Mouse (Mus musculus): Measurements from ENCODE around the gene Tob2. TPM values are rescaled to one million over a fixed set of nuclear protein-coding genes. Genes with fewer than 3 reads are reported as not detected.

Gene Tob2
- polyA plus RNA-seq, 2 experiments = 5.1 to 5.6 TPM

- Histone ChIP-seq H3K4me1 (replicated peaks; ENCODE audit: control insufficient read depth in 2 of 2, insufficient read depth in 2 of 2, low read length in 1 of 2) (peaks cover 5 to 7% of the 10 kb centered on the region in 2 experiments), H3K27me3 (ENCODE audit: control insufficient read depth, insufficient read depth, low read length) (no peaks in the 10 kb centered on the region), H3K27ac (no peak overlapping the region), H3K36me3 (replicated peaks; ENCODE audit: control insufficient read depth, insufficient read depth, low read depth) (no peaks in the 10 kb centered on the region), H3K4me2 (ENCODE audit: low read depth) (no peak overlapping the region), H3K9ac (replicated peaks) (no peak overlapping the region), H3K9me3 (ENCODE audit: control insufficient read depth, low read length) (no peaks in the 10 kb centered on the region), H3K4me3 (ENCODE audit: insufficient read depth in 1 of 2, low read depth in 2 of 2, low read length in 2 of 2) (no peak overlapping the region)
- WGBS (ENCODE audit: insufficient replicate concordance) = 66% methylated on average over 5 of the region's 5 CpGs
- ATAC-seq (ENCODE audit: insufficient read depth) = no peak
- no peak for TF ChIP-seq CTCF (IDR thresholded peaks at IDR 0.05; ENCODE audit: low read depth)
- no peak for TF ChIP-seq EP300 (IDR thresholded peaks at IDR 0.05; ENCODE audit: low read depth)
- no peak for DNase-seq (ENCODE audit: low read depth in 3 of 3, low spot score in 3 of 3)
Measured at GRCm38 (mm10) chr15:81879531-81880401, 21.2 kb upstream of the Tob2 start.

DNA sequence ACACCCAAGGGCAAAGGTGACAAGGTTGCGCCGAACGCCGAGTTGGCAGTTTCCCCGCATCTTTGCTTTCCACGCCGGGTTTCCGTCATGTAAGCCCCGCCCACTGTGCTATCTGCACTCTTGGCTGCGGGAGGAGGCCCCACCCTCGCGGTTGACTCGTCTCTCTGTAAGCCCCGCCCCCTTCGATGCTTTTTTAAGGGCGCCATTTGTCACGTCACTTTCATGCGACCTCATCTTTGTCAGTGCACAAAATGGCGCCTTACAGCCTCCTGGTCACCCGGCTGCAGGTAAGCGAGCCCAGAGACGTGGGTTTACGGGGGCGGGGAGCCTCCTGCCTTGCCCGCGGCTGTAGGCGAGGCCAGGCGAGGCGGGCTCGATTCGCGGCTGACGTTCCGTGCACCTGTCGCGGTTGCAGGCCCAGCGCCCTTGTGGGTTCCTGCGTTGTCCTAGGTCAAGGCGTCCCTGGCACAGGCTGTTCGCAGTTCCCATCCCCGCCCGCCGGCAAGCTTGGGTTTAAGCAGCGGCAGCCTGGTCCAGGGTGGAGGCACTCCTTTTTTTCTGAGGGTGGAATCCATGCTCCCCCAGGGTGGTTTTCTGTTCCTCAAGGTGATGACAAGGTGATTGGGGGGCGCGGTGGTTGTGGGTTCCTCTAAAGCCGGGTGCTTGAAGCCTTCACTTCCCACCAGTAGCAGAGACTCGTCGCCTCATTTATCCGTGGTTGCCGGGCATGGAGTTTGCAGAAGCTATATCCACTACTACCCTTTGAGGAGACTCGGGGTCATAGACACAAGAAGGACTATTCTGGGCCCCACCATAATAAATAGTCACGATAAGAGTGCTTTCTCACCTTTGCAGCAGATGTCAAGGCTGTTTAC lies 13.9 kb upstream of the Tob2 start, which contains the start of gene Aco2:
Aco2 (plus strand) TSS at position 48 of the 875 bp plus-strand sequence.
- Histone ChIP-seq H3K4me1 (replicated peaks; ENCODE audit: control insufficient read depth in 2 of 2, insufficient read depth in 2 of 2, low read length in 1 of 2) (peaks cover 17 to 20% of the 10 kb centered on the region in 2 experiments), H3K9me3 (ENCODE audit: control insufficient read depth, low read length) (no peaks in the 10 kb centered on the region), H3K4me3 (ENCODE audit: insufficient read depth in 1 of 2, low read depth in 2 of 2, low read length in 2 of 2) (peak within 1 kb of the TSS; percentile 75 to 80), H3K36me3 (replicated peaks; ENCODE audit: control insufficient read depth, insufficient read depth, low read depth) (peaks cover 33% of the 10 kb centered on the region), H3K4me2 (ENCODE audit: low read depth) (peak within 1 kb of the TSS; percentile 84), H3K27ac (peak within 1 kb of the TSS; percentile 95), H3K9ac (replicated peaks) (peak within 1 kb of the TSS; percentile 75), H3K27me3 (ENCODE audit: control insufficient read depth, insufficient read depth, low read length) (no peaks in the 10 kb centered on the region)
- WGBS (ENCODE audit: insufficient replicate concordance) = under 1% methylated on average over 53 of the region's 53 CpGs
- peak; percentile 98 to 99 (median 98) for DNase-seq (ENCODE audit: low read depth in 3 of 3, low spot score in 3 of 3)
- no peak for TF ChIP-seq EP300 (IDR thresholded peaks at IDR 0.05; ENCODE audit: low read depth)
- TF ChIP-seq CTCF (IDR thresholded peaks at IDR 0.05; ENCODE audit: low read depth) = no peak
- ATAC-seq (ENCODE audit: insufficient read depth) = peak; percentile 83

GRCm38 (mm10) chr15:81871604-81872261 lies 13.1 kb upstream of the Tob2 start, which contains the start of gene Phf5a:
TSS of gene Phf5a (minus strand) at chr15:81871911.
- Histone ChIP-seq H3K9me3 (ENCODE audit: control insufficient read depth, low read length) (no peaks in the 10 kb centered on the region), H3K27me3 (ENCODE audit: control insufficient read depth, insufficient read depth, low read length) (no peaks in the 10 kb centered on the region), H3K9ac (replicated peaks) (peak within 1 kb of the TSS; percentile 75), H3K4me1 (replicated peaks; ENCODE audit: control insufficient read depth in 2 of 2, insufficient read depth in 2 of 2, low read length in 1 of 2) (peaks cover 17 to 20% of the 10 kb centered on the region in 2 experiments), H3K4me3 (ENCODE audit: insufficient read depth in 1 of 2, low read depth in 2 of 2, low read length in 2 of 2) (peak within 1 kb of the TSS; percentile 75 to 80), H3K4me2 (ENCODE audit: low read depth) (peak within 1 kb of the TSS; percentile 84), H3K27ac (peak within 1 kb of the TSS; percentile 95), H3K36me3 (replicated peaks; ENCODE audit: control insufficient read depth, insufficient read depth, low read depth) (peaks cover 41% of the 10 kb centered on the region)
- under 1% methylated on average over 30 of the region's 30 CpGs for WGBS (ENCODE audit: insufficient replicate concordance)
- DNase-seq (ENCODE audit: low read depth in 3 of 3, low spot score in 3 of 3) (peak; percentile 95 to 96 (median 95)), ATAC-seq (ENCODE audit: insufficient read depth) (peak; percentile 87)
- TF ChIP-seq EP300 (IDR thresholded peaks at IDR 0.05; ENCODE audit: low read depth) (peak; percentile 93), CTCF (IDR thresholded peaks at IDR 0.05; ENCODE audit: low read depth) (no peak)

DNA sequence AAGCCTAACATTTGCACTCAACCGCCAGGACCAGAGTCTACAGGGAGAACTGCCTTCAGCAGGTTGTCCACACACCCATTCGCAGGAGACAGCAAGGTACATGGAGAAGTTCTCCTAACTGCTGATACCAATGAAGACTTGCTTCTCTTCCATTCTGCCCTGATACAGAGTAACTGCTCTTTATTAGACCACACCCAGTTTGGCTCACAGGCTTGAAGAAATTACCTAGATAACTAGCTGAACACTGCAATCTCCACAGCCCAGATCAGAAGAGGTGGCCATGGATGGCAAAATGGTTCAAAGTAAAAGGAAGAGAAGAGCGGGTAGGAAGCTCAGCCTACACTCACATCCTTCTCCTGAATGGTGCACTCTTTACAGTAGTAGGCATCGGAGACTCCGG lies 11.4 kb upstream of the Tob2 start:
- peak overlapping the region; percentile 23 for H3K9ac ChIP-seq (replicated peaks)
- H3K4me3 ChIP-seq (ENCODE audit: insufficient read depth in 1 of 2, low read depth in 2 of 2, low read length in 2 of 2) = peak overlapping the region; percentile 7 to 17; a peak in 2 of 4 replicates
- DNase-seq (ENCODE audit: low read depth in 3 of 3, low spot score in 3 of 3) = peak in 2 of 3 experiments; percentile 53 to 58
- H3K27ac ChIP-seq = peak overlapping the region; percentile 16
- peaks cover 58% of the 10 kb centered on the region for H3K36me3 ChIP-seq (replicated peaks; ENCODE audit: control insufficient read depth, insufficient read depth, low read depth)
- H3K4me2 ChIP-seq (ENCODE audit: low read depth) = peak overlapping the region; percentile 83
- ATAC-seq (ENCODE audit: insufficient read depth) = peak; percentile 22; the same call in 1 of the 2 replicates
- 68% methylated on average over 5 of the region's 5 CpGs for WGBS (ENCODE audit: insufficient replicate concordance)
- peaks cover 17 to 20% of the 10 kb centered on the region in 2 experiments for H3K4me1 ChIP-seq (replicated peaks; ENCODE audit: control insufficient read depth in 2 of 2, insufficient read depth in 2 of 2, low read length in 1 of 2)
- no peaks in the 10 kb centered on the region for H3K27me3 ChIP-seq (ENCODE audit: control insufficient read depth, insufficient read depth, low read length)
- TF ChIP-seq EP300 (IDR thresholded peaks at IDR 0.05; ENCODE audit: low read depth) = peak; percentile 66
- TF ChIP-seq CTCF (IDR thresholded peaks at IDR 0.05; ENCODE audit: low read depth) = no peak
- no peaks in the 10 kb centered on the region for H3K9me3 ChIP-seq (ENCODE audit: control insufficient read depth, low read length)

Measured in liver, embryonic 14.5 days (tissue).